Mouse (Mus musculus) spleen, adult 18-20 months (tissue): ENCODE results near the gene Krt20.

Experiments
- DNase-seq, 2 experiments: peaks; one replicate each; pipeline ENCODE4 v3.0.0; 2022; ENCODE audit warnings: mixed read lengths in 2 of 2

The Krt20 gene

DNA sequence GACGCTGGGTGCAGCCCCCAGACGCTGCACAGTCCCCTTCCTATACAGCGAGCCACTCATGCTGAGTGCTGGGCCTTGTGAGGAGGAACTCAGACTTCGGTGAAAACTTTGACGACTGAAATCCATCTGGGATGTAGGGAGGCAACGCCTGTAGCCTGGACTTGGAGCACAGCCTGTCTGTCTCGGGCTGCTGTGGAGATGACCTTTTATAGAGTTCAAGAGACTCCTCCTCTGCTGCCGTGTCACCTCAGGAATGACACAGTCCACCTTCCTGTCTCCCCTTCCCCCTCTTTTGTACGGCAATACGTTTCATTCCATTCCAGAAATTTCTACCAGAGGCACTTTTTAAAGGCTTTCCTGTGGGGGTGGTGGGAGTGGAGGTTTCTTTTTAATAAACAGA, at the start of gene Krt20:
TSS of gene Krt20 (minus strand) at position 179 of the 400 bp plus-strand sequence.
- DNase-seq, result no peak

DNA sequence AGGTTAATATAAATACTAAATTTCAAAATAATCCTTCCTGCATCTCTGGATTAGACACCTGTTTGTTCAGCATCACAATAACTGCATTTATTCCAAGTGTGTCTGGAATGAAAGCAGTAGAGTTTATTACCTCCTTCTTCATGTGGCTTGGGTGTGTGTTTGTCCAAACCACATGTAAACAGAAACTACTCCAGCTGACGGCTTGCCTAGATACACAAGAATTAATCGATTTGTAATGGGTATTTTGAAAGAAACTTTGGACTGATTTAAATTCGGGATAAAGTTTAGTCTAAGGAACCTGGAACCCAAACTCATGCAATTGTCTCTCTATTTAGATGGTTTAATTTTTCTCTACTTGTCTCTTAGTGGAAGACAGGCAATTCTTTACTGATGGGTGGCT, 37.0 kb upstream of the Krt20 start:
- DNase-seq, result no peak

DNA sequence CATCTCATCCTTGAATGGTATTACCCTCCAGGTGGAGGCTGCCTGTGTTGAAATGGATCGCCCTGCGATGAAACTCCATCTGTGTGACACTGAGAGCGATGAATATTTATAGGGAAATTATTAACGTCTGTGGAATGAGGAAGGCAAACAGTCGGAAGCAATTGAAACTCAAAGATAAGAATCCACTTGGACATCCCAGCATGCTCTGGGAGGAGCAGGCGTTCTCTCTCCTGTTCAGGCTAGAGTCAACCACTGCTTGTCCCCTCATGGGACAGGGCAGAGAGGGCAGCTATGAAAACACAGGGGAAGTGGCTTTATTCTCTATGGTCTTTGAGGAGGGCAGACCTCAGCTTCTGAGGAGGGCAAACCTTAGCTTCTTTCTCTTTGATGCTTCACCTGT, 35.5 kb upstream of the Krt20 start:
- DNase-seq, result no peak

DNA sequence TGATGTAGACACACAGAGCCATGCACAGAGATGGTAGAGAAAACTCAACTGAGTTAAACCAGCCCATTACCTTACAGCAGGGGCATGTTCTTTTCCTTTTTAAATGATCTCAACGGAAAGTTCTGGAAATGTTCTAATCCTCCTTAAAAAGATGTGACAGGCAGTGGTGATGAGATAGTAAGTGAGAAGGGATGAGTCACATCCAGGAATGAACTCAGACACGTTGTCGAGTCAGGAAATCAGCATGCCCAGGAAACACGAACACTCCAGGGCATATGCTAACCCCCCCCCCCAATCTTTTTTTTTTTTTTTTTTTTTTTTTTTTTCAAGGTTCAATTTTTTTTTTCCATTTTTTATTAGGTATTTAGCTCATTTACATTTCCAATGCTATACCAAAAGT, 34.5 kb upstream of the Krt20 start:
- no peak for DNase-seq

DNA sequence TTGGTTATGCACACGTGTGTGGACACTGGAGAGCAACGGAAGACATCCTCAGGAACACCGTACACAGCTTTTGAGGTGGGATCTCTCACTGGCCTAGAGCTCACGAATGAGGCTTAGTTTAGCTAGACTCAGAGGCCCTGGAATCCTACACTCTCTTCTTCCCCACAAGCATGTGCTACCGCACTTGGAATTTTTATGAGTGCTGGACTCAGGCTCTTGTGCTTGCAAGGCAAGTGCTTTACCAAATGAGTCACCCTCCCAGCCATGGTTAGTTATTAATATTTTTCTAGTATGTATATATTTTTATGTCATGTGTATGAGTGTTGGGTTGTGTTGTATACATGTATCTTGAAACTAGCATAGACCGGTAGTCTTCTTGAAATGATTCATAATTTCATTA, 34.0 kb upstream of the Krt20 start:
- DNase-seq, result no peak

DNA sequence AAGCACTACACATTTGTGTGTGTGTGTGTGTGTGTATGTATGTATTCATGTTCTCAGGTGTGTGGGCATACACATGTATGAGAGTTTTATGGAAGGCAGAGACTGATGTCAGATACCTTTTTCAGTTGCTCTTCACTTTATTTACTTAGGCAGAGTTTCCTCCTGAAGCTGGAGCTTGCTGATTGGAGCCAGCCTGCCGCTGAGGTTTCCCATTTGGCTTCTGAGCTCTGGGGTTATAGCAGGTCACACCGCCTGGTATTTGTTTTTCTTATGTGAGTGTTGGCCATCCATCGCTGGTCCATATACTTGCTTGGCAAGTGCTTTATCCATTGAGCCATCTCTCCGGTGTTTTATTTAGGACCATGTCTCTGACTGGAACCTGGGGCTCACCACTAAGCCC, 31.3 kb upstream of the Krt20 start:
- DNase-seq, result no peak

DNA sequence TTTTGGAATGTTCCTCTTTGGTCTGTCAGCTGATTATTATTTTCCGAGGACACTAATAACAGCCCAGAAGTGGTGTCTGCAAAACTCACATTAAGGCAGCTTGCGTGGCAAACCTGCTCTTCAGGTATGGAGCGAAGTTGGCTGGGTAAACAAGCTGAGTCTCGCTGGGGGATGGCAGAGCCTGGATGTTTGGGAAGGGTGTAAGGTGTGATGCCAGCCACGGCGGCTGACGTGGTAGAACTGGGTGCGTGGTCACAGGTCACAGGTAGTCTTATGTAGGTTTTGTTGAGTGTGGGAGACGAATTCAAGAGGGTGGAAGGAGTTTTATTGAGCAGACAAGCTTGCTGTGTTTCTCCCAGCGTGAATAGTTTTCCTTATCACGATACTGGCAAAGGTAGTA, 30.6 kb upstream of the Krt20 start:
- DNase-seq, result no peak

DNA sequence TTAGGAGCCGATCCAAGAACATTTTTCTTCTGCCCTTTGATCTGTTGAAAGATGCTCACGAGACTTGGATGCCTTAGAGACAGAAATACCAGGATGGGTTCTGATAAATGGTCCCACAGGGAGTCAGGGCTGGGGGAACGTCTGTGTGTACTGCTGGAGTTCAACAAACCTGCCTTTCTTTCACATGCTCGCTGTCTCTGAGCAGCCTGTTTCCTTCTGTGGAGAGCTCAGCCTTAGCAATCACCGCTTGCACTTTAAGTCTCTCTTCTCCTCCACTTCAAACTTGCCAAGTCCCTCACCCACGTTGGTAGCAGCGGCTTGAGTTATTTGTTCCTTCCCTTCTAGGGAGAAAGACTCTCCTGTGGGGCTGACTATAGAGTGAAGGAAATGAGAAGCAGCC, 28.4 kb upstream of the Krt20 start:
- no peak for DNase-seq

DNA sequence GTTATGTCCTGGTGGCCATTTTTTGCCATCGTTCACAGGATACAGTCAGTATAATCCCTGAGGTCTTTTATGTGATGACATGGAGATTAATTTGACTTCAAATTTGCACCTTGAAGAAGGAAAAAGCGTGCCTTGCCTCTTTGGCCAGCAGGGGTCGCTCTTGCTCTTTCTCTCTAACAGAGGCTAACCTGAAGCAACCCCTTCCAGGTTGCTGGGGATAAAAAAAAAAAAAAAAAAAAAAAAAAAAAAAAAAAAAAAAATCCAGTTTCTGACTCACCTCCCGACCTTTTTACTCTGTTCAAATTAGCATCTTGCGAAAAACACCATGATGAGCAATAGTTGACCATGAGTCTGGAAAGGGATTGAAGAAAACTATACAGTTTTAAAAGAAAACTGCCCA, 26.9 kb upstream of the Krt20 start:
- DNase-seq, result peak; percentile 7 to 55

DNA sequence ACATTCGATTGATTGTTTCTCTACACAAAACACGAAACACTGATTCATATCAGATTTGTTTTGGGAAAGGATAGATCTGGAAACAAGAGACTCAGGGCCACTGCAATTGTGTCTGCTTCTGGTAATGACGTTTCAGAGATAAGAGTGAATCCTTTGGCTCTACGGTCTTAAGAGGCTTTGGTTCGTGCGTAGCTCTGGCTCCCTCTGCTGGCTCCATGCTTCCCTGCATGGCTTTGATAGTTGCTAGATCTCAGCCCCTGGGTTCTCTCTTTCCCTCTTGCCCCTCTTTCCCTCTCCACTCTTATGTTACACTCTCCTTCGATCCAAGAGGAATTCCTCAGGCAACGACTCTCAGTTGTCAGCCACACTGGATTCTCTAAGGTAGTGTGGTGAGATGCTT, 25.2 kb upstream of the Krt20 start:
- DNase-seq, result peak in 1 of 2 experiments; percentile 58

DNA sequence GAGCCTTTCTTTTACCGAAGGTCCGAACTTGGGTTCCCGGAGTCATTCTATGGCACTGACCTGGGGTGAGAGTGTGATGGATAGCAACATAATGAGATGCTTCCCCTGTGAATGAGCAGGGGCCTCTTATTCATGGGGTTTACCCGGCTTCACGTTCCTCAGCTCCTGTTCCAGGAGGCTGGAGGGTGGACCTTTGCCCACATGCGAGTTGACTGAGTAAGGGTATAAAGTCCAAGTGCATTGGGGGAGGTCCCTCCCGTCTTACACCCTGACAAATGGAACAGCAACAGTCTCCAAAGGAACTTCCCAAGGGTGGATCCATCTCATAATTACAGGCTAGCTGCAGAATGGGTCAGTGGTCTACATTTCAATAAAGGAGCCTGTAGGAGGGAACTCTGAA, 23.8 kb upstream of the Krt20 start:
- no peak for DNase-seq

DNA sequence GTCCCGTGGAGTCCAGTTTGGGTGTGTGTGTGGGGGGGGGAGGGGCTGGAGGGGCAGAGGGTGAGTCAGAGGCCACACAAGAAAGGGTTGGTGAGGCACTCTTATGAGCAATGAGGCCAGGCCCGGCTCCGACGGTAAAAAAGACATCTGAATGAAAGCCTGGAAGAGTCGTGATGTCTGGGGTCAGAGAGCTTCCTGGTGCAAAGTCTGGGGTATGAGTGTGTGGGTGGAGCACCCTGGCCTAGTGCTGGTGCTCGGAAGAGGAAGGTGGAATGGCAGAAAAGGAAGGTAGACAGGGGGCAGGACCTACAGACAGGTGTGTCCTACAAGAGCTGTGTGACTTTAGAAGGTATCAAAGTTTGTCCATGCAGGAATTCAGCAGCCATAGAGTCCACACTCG, 20.9 kb upstream of the Krt20 start:
- DNase-seq, result no peak

DNA sequence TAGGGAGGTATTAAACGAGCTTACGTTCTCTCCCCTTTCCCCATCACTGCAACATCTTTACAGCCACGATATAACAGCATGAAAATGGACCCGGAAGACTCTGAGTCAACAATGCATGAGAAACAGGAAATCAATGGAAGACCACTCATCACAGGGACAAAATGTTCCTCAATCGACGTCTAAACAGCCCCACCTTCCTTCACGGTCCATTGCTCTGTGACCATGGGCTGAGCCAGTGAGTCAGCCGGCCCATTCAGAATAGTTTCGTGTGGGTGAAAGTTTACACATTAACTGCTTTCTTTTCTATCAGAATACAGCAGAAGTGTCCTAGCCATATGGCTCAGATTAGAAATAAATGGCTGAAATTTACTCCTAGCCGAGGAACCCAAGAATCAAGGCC, 16.8 kb upstream of the Krt20 start:
- DNase-seq, result no peak

DNA sequence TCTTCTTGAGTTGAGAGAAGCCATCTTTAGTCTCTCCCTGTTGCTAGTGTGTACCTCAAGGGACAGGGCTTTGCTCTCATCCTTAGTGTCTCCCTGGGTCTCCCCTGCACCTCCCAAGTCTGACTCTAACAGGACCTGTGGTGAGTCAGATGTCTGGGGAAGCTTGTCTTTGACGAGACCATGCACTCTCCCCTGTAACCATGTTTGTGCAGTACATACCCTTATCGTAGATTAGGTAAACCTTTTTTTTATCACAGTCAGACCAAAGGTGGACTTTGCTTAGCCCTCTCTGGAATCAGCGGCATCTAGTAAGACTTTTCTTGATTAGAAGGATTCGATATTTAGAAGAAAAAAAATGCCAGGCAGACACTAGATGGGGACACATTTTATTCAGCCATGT, 16.1 kb upstream of the Krt20 start:
- no peak for DNase-seq

DNA sequence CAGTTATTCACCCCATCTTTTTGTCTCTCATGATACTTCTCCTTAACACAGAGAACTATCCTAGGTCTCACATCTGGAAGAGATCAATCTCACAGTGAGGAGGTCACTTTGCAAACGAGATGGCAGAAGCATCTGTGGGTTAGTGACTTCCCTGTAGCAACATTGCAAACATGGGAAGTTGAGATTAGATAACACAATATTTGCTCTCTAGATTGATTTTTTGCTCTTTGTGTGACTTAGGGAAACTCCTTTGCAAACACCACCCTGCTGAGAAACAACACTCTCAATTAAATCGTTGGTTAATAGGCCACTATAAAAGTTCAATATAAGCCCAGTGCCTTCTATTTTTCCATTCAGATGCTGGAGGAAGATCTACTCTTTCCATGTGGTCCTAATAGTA, 10.8 kb upstream of the Krt20 start:
- no peak for DNase-seq

DNA sequence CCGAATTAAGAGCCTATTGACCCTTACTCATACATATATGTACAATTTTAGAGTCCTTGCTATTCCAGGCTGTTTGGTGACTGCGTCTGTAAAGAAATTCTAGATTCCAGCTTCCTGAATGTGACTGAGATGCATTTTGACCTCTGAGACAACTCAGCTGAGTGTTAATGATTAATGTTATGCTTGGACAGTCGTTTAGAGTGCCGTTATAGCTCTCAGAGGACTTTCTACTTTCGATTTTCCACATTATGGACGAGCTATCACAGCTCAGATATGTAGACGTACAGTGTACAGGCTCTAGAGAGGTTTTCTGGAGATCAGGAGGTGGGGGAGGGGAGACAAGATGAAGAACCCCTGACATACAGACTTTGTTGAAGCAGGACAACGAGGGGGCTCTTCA, 3.3 kb upstream of the Krt20 start:
- DNase-seq, result no peak

DNA sequence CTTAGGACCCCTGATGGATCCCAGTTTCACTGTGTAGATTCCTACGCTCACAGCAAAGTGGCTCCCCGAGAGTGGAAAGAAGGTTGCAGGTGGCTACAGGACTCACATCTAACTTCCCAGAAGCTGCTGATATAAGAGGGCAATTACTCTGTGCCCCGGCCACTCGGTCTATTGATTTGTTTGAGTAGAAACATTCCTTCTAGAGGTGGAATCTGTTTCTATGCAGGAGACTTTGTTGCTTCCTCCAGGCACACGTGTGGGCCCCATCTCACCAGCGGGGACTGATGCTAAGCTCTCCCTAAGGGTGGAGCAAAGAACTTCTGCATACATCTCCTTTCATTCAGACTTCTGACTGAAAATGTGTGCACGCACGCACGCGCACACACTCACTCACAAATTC, 1.5 kb upstream of the Krt20 start:
- DNase-seq, result no peak

DNA sequence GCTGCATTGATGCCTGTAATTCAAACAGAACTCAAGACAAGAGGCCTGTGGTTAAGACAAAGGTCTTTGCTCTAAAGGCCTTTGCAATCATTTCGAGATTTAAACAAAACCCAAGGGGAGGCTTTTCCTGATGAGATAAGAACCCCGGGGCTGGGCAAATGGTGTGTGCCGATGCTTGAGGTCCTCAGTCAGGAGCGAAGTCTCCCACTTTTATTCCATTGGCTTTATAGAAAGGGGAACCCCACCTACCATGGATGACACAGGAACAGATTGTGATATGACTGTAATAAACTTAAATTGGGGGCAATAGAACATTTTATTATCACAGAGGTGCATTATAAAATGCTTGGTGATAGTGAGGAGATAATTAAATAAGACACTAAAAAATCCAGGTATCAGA, 1.3 kb downstream of the Krt20 start:
- DNase-seq, result no peak

DNA sequence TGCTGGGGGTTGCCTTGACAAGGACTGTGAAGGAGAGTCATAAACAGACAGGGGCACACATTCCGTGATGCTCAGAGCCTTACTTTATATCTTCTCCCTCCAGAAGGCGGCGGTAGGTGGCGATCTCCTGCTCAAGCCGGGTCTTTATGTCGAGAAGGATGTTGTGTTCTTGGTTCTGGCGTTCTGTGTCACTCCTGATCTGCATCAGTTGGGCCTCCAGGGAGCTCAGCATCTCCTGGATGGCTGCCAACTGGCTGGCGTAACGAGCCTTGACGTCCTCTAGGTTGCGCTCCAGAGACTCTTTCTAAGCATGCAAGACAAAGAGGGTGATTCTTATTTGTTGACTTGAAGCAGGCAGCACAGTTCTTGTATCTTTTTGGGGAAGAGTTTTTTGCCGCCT, 7.3 kb downstream of the Krt20 start:
- no peak for DNase-seq

DNA sequence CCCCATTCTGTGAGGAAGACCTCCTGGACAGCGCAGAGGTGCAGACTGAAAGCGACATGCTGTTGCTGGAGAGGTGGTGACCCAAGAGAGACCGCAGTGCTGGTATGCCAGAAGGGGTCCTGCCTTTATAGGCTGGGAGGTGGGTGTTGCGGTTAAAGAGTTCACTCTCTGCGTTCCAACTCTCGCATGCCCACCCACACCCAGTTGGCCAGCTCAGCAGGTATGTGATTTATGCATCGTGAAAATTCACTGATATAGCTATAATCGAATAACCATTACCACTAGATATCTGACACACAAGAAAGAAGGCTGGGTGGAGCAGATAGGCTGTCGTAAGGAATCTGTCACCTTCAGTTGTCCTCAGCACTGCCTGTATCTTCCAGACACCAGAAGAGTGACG, 15.8 kb downstream of the Krt20 start, which contains the start of gene Krt12:
TSS of gene Krt12 (minus strand) at position 101 of the 400 bp plus-strand sequence.
- DNase-seq, result no peak

DNA sequence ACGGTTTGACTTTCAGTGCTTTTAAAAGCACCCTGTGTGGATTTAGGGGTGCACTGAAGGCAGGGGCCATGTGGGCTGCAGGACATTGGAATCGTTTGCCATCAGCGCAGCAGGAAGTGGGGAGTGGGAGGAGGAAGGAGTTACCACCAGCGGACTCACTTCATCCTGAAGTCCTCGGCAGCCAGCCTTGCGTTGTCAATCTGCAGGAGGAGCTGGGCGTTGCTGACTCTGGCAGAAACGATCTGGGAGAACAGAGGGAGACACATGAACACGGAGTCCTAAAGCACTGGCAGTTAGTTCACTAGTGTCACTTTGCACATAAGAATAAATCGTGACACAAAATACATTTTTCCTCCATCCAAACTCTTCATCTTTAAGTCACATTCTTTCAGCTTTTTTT, 17.4 kb downstream of the Krt20 start:
- no peak for DNase-seq

DNA sequence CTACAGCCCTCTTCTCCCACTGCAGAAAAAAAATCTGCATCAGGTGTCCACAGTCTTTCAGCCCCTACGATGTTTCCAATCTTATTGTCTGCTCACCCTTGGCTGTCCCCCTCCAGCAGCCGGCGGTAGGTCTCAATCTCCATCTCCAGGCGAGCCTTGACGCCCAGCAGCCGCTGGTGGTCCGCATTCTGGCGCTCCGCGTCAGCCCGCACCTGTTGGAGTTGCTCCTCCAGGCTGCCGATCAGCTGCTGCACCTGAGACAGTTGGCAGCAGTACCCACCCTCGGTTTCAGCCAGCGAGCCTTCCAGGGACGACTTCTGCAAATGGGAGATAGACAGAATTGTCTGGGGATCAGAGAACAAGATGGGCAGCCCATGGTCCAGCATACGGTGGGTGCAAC, 20.1 kb downstream of the Krt20 start:
- DNase-seq, result no peak

DNA sequence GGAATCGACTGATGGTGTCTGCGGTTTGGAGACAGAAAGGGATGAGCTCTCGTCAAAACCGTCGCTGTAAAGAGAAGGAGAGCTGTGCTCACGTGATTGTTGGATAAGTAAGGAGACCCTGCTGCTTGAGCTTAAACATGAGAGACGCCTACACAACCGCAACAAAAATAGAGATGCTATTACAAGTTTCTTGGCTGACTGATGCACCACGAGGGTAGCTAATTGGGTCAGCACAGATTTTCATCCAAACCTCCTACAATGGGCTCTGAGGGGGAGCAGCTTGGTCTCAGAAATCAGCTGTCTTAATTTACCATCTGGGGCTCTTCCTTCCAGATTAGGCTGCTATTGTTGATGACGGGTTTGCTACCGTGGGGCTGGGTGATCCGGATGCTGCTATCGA, 21.0 kb downstream of the Krt20 start:
- no peak for DNase-seq

DNA sequence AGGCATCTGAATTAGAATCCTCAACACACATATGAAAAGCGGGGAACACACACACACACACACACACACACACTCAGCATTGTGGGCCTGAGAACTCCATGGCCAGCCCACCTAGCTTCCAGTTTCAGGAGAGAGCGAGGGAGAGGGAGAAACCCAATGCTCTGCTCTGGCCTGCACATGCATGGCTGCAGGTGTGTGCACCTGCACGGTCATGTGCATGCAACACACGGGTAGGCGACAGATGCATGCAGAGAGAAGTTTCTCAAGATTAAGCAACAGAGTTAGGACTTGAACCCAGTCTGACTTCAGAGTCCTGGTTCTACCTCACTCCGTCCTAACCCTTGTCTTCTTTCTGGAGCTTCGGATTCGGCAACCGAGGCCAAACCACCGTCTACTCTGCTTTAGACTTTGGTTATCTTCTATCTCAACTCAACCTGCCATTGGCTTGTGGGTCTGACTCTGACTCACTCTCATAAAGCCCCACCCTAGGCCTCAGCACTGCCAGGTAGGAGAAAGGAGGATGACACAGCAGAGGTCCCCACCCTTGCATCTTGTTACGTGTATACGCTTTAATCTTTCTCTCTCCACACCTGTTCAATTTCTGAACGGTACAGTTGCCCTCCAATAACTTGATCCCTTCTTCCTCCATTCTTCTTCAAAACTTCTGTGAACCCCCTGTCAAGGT, 23.3 kb downstream of the Krt20 start:
- no peak for DNase-seq

DNA sequence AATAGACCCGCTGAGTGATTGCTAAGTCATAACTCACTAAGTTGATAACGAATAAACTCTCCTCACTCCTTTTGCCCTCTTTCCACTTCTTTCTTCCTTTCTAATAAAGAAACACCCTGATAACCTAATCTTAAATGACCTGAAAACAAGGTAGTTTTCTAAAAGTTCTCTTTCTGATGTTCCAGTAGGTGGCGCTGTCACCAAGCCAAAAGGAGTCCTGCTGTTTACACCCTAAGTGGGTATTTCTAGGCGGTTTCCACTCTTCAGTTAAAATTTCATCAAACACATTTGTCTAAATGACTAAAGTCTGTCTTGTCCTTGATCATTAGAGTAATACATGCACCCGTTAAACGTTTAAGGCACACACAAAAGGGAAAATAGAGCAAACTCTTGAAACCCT, 24.7 kb downstream of the Krt20 start:
- DNase-seq, result no peak

DNA sequence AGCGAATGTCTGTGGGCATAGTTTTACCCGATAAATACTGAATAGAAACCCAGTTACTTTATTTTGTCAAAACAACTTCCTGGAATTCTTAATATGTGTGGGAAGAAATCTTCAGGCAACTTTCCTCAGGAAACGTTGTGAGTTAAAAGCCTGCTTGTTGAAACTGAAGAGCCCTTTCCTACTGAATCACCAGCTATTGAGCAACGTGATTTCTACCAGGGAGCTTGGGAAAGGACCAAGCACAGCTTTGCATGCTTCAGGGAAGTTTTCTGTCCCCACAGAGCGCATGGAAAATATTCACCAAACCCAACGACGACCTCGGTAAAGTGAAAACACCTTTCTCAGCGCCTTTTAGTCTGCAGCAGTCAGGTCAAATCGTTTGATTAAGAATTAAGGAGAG, 31.8 kb downstream of the Krt20 start:
- no peak for DNase-seq
